Mouse (Mus musculus): ENCODE measurements around the gene Bbof1.

Bbof1 gene

DNA sequence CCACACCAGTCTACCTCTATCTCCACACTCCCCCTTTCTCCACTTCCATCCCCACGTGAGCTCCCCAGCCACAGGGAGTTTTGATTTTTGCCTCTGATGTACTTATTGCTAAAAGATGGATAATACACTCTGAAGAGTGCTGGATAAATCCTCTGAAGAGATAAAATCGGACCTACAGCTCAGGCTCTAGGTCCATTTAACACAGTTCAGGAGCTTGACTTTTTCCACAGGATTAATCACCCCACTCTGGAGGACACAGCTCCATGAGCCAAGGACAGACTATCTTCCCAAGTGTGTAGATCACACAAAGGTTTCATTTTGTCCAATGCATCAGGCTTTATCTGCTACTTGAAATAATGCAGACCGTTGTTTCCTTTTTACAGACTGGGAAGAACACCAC lies 8.8 kb upstream of the Bbof1 start:
- no peak for DNase-seq (ENCODE audit: low read depth)

DNA sequence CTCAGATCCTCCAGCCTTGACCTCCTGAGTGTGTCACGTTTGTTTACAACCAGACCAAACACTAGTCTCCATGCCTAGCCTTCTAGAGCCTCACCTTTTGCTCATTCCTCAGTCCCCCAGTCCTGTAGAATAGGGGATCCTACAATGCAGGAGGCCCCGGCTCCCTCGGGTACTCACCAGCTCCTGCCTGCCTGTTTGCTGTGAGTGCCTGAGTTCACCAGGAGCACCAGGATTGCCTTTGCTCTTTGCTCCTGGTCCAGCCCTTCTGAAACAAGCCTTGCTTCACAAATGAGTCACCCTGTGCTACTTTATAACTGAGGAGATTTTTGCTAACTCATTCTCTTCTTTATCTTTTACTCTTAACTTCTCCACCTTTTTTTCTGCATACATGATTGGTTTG lies 8.2 kb upstream of the Bbof1 start:
- no peak for DNase-seq (ENCODE audit: low read depth)

DNA sequence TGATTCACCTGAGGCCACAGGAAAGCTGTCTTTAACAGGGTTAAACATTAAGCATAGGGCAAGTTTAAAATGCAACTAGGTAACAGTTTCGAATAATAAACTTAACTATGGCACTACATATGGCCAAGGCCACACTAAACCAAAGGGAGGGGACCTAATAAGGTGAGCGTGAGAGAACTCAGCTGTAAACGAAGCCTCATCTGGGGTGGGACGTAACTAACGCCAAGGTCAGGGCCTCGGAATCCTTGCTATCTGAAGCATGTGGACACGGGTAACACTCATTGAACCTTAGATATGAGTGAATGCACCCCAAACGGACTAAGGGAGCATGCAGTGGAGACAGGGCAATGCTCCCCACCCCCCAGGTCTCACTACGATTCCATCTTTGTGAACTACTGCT lies 5.9 kb upstream of the Bbof1 start:
- DNase-seq (ENCODE audit: low read depth): no peak

DNA sequence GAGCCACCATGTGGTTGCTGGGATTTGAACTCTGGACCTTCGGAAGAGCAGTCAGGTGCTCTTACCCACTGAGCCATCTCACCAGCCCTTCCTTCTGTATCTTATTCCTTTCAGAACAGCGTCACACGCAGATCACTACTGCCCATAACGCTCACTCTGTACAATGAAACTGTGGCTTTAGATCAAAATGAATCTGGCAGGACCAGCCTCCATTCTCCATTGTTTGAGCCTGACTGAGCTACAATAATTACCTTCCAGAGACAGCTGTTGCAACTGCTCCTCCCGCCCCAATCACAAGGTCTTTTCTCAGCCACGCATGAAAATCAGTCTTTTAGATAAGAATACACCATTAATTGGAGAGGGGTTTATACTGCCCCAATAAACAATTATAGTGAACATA lies 4.3 kb upstream of the Bbof1 start:
- peak; percentile 18 for DNase-seq (ENCODE audit: low read depth)

DNA sequence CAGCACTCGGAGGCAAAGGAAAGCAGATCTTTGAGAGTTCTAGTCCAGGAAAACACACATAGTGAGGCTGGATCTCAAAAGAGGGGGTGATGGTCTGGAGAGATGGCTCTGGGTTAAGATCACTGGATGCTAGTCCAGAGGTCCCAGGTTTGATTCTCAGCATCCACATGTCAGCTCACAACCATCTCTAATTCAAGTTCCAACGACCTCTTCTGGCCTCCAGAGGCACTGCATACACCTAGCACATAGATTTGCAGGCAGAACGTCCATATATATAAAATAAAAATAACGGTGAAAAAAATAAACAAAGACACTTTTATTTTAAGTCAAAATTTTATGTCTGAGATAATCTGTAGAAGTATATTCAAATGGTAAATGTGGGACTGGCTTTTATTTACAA lies 1.6 kb upstream of the Bbof1 start:
- DNase-seq (ENCODE audit: low read depth): peak; percentile 26

DNA sequence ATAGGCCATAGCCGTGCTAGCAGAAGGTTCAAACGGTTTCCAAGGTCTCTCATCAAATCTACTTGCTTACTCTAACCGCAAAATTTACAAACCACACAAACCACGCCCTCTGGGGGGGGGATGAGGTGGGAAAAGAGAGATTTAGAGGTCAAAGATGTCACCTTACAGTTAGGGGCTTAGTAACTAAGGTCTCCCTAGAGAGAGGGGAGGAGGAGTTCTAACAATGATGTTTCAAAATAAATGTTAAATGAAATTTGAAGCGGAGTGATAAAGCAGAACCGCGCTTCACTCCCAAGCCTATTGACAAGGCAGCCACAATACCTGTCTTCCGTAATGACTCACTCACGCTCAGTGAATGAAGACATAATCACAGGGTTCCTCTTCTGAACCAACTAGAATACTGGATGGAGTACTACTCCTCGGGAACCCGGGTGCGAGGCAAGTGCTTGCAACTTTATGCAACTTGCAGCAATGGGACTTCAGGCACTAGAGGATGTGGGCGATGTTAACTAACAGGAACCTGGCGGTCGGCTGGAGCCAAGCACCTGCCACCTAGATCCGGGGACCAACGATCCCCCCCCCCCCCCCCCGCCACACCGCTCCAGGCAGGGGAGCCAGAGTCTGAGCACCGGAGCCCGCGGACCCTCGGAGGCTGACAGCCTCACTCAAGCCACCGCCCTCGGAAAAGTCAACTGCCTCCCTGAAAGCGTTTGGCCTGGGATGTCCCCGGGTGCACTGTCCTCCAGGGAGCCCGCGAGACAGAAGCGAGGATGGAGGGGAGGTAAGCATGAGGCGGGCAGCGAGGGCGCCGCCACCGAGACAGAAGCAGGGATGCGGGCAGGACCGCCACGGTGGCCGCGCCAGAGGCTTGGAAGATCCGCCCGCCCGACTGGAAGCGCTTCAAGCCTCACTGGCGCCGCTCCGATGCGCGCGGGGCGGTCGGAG lies 725 bp upstream of the Bbof1 start:
- peak; percentile 86 for DNase-seq (ENCODE audit: low read depth)

DNA sequence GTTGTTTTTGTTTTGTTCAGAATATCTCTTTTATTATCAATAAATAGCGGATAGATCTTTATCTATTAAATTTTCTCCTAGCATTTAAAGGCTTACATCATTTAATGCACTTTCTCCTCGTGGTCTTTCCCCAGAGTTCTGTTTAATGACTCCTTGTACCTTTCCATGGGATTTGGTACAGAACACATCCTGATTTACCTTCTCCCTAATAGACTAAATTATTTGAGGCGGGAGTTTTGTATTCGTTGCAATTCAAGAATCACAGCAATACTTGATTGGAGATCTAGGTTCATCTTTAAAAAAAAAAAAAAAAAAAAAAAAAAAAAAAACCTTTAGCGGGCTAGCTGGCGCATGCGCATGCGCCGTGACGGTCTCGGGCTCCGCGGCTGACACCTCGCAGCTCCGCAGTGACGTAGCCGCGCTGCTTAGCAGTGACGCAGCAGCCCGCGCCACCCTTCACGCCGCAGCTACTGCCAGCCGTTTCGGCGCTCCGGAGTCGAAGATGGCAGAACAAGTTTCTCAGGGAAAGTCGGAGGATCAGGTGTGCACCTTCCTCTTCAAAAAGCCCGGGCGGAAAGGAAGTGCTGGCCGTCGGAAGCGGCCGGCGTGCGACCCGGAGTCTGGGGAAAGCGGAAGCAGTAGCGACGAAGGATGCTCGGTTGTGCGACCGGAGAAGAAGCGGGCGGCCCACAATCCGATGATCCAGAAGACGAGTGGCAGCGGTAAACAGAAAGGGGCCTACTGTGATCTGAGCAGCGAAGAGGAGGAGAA lies 8.1 kb downstream of the Bbof1 start, which contains the start of gene Rnf113a2:
Gene Rnf113a2, plus strand, starts transcription at position 363 of the 771 bp plus-strand sequence.
- peak; percentile 95 for DNase-seq (ENCODE audit: low read depth)

DNA sequence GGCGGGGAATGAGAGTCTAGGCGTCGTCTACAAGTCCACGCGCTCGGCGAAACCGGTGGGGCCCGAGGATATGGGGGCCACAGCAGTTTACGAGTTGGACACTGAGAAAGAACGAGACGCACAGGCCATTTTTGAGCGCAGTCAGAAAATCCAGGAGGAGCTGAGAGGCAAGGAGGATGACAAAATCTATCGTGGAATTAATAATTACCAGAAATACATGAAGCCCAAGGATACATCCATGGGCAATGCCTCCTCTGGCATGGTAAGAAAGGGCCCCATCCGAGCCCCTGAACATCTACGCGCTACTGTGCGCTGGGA lies 8.7 kb downstream of the Bbof1 start:
- no peak for DNase-seq (ENCODE audit: low read depth)

DNA sequence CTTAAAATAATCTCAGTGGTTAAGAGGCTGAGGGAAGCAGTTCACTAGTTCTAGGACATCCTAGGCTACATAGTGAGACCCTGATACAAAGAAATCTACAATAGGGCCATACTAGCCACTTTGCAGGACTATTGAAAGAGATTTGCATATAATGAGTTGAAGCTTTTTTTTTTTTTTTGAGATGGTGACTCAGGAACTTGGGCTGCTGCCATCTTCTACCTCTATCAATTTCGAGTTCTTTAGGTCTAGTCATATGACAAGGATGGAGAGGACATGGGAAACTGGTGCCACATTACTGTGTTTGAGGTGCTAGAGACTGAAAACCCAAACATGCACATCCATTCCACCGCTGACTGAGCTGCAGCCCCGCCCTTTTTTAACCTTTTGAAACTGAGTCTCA lies 15.1 kb downstream of the Bbof1 start:
- DNase-seq (ENCODE audit: low read depth): no peak

DNA sequence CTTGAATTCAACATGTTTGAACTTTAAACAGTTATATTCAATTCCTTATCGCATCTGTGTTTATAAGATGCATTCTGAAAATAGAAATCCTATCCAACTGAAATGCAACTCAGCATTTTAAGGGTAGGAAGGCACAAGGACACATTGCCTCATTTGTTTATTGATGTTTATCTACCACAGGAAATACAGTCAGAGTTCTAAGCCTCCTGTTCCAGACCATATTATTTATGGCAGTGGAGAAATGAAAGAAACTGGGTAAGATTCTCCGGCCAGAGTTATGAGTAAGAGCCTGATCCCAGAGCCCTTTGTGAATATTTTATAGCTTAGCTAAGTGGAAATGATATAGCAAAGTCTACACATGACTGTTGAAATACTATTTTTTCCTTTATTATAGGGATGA lies 21.0 kb downstream of the Bbof1 start:
- no peak for DNase-seq (ENCODE audit: low read depth)

DNA sequence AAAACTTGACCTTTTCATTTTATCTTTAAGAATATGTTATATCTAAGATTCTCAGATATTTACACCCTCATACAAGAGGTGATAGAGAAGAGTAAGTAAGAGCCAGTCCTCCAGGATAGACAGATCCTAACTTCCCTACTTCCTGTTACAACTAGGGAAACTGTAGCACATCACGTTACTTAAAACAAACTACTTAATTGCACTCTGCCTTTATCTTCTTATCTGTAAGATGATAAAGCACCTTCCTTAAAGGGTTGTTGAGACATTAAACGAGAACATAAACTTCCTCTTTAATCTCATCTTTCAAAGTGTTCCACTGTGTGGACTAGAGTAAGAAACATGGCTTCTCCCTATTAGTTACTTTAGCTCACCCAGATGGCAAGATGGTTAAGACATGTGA lies 29.8 kb downstream of the Bbof1 start:
- DNase-seq (ENCODE audit: low read depth): no peak

DNA sequence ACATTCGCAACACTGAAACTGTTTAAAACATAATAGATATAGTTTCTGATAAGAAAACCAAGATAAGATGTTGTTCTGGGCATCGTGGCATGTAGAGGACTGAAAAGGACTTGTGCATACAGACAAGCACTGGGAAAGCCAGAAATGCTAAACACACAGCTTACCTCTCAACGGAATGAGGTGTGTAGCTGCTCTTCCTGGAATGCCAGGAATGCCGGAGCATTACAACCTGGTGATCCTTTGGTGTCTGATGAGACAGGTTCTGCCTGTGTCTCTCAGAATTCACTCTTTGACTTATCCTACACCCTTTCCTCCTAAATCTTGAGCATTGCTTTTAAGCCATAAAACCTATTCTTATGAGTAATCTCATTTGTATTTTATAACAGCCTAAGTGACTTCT lies 33.7 kb downstream of the Bbof1 start:
- DNase-seq (ENCODE audit: low read depth): no peak

DNA sequence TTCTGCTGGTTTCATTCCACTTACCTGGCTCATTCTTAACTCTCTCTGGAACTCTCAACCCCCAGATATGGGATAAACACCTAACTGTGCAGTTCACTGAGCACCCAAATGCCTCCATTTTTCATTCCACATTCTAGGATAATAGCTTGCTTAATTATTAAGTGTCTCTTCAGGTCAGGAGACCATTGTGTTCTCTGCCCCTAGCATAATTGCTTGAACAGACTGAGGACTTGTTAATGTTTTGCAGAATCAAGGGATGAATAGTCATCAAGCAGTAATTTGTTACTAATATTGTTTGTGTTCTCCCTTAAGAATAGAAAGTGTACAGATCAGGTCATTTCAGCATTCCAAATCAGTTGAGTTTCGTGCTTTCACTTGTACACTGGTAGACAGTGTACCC lies 38.5 kb downstream of the Bbof1 start:
- no peak for DNase-seq (ENCODE audit: low read depth)

DNA sequence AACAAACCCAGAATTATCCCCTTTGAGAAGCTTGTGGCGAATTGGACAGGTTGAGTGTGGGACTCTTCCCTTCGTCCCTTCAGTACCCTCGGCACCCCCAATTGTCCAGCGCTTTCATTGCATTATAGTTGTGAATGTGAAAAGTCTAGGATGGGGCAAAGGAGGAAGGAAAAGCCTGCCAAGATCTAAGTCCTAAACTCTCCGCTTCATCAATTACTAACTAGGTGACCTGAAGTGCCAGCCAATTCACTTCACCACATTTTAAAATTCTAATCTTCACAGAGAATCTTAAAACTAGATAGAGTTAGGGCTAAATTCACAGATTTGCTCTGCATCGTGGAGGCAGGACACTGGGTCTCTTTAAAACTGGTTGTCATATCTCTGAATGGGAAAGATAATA lies 39.3 kb downstream of the Bbof1 start:
- no peak for DNase-seq (ENCODE audit: low read depth)

DNA sequence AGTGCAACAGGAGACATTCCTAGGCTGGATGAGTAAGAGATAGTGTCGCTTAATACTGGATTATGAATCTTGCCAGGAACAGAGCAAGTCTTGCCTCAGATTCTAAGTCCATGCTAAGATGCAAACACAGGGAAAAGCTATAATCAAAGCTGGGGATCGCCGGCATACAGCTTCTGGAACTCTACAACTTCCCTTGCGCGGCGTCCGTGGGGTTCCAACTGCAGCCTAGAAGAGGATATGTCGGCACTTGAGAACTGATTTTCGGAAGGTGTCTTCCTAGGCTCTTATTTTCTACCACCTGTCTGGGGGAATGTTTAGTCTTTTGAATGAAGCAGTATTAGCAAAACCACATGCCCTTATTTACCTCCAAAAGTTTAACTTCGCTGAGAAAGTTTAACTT lies 41.0 kb downstream of the Bbof1 start:
- DNase-seq (ENCODE audit: low read depth): peak; percentile 15

DNA sequence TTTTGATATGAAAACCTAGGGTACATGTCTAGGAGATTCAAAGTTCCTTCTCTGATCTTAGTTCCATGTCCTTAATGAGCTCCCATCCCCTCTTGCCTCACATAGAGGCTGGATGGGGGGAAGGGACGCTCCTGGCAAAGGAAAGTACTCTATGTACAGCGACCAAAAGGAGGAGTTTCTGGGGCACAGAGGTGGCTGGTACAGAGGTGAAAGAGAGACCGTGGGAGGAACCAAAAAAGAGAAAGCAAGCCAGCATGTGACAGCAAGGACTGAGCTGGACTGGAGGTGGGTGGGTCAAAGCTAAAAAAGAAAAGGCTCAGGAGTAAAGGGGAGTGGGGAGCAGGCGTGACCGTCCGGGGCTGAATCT lies 41.5 kb downstream of the Bbof1 start:
- DNase-seq (ENCODE audit: low read depth): no peak

DNA sequence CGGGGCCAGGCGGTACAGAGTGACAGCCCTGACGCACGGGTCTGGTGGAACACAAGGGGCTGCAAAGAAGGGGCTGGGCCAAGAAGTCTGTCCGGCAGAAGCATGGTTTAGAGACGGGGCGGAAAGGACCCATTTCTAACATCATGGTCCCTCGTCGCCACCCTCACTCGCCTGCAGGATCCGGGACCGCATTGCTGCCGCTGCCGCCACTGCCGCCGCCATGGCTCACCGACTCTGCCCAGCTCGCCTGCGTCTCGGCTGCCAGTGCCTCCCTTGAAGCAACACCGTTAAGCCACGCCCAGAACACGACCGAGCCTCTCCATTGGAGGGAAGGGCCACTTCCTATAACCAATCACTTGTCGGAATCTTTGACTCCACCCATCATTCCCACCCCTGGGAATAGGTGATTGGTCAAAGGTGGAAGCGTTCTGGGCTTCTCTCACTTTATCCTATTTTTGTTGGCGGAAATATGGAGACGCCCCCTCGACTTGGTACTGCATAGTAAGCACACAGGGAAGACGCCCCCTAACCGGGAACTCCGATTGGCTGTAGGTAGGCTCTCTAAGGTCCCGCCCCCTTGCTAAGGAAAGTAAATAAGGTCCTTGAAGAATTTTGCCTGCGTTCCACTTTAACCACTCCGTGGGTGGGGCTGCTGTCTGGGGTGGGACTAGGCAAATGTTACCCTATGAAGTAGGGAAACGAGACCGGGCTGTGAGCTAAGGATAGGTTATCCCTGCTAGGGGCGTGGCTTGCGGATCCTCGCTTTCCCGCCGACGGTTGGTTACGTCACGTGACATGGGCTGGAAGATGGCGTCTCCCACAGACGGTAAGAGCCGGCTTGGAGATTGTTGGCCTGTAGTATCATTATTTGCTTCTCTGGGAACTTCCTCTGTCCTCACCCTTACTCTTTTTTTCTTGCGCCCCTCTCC lies 42.1 kb downstream of the Bbof1 start, which contains the start of the genes Aldh6a1 and Lin52:
Gene Aldh6a1, minus strand, starts transcription at position 287 of the 929 bp plus-strand sequence.
Gene Lin52, plus strand, starts transcription at position 705 of the 929 bp plus-strand sequence.
- DNase-seq (ENCODE audit: low read depth): peak; percentile 98

DNA sequence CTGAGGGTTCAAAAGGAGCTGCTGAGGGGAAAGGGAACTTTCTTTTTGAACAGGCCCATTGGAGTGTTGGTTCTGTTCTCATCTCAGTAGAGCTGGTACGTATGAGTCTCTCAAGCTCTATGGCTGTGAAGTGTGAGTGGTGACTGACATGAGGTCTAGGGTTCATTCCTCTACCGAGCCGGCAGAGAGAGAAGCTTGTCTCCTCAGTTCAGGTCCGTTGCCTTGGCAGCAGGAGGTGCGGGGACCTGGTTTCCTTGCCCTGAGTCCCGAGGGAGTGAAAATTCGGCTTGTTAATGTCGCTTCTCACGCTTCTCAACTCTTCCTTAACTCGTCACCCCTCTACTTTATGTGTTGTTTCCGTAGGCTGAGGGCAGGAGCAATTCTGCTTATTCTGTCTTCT lies 42.9 kb downstream of the Bbof1 start:
- no peak for DNase-seq (ENCODE audit: low read depth)

DNA sequence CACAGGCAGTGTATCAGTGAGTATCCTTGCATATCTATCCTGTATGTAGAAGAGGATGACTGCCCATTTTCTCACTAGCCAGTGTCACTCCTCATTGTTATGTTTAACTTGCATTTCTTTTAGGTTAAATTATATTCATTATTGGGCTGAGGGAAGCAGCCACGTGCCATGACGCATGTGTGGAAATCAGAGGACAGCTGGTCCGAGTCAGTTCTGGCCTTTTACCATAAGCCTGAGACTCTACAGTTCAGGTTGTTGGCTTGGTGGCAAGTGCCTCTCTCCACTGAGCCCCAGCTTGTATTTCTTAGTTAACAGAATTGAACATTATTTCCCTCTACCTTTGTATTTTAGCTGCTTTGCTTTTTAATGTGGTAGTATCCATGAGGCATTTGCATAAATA lies 48.0 kb downstream of the Bbof1 start:
- no peak for DNase-seq (ENCODE audit: low read depth)

DNA sequence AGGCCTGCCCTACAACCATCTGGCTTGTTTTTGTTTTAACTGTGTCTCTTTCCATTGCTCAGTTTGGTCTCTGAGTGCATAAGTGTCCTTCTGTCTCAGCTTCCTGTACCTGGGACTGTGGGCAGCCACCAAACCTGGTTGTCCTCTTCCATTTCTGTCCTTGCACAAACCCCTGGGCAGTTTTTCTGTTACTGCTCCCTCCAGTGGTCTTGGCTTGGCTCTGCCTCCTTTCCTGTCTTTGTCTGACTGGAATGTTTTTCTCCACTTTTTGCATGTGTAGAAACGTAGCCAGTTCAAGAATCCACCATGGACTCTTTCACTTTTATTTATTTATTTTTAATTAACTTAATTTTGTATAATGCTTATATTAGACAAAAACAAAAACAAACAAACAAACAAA lies 51.0 kb downstream of the Bbof1 start:
- DNase-seq (ENCODE audit: low read depth): no peak

DNA sequence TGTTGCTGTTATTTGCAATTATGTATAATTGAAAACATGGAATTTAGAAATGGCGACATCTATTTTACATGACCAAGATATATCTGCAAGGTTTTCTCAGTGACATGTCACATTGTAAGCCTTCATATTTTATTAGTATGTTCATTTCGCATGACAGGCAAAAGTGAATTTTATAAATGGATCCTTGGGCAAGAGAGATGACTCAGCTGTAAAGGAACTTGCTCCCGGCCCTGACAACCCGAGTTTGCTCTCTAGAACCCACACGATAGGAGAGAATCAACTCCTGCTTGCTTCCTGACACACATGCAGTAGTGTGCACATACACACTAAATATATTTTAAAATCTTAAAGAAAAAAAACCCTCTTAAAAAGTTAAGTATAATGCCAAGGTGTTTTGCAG lies 52.5 kb downstream of the Bbof1 start:
- DNase-seq (ENCODE audit: low read depth): no peak

DNA sequence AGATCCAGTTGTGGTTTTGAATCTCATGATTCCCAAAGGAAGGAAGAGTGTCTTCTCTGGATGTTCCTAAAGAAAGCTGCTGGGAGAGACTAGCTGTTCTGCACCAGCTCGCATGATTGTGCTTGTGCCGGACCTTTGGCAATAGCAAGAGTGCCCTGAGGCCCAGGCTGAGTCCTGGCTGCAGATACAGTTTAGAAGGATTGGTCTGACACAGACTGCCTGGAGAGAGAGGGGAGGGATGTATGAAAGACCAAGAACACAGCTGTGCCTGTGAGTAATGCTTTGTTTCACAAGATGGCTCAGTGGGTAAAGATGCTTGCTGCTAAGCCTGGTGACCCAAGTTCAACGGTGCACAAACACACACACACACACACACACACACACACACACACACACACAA lies 54.0 kb downstream of the Bbof1 start:
- DNase-seq (ENCODE audit: low read depth): no peak
